ENCODE assay signal across 8 mouse cellular contexts in the genomic region with DNA sequence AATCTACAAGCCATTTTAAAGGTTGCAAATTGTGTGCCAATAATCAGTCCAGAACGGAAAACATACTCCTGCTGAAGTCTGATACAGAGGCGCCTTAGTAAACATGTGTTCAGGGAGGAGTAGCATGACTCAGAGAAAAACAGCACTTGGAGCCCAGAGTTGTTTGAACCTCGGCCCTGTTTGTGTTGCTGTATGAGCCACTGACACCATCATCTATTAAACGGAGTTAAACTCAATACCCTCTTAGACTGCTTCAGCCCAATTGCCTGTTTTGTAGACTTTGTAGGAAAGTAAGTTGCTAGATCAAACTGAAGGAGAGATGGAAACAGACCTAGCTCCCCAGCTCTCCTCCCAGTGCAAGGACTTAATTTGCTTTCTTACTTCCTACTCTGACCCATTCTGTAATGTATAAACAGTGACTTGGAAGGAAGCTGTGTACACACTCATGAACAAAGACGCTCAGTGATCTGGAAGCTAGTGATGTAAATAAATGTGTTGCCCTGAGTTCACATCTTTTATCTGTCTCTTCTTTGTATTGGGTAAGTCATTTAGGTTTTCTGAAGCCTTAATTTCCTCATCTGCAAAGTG. TPM values are rescaled to one million over a fixed set of nuclear protein-coding genes. Genes with fewer than 3 reads are reported as not detected.
A peak's percentile ranks its signal among the peaks of the same experiment; 100 is the strongest.
DNase-seq lines count a peak whose midpoint lies in the region; ATAC-seq and TF ChIP-seq lines count a peak whose summit lies in the region.

No protein-coding gene starts in this region.

- peaks cover 6% of the 10 kb centered on the region for H3K4me1 ChIP-seq in heart, adult 2 months (ENCODE audit: control insufficient read depth, insufficient read depth, low read length)
- peaks cover 0 to 10% of the 10 kb centered on the region in 2 experiments; a peak in 2 of 4 replicates for H3K4me1 ChIP-seq in CH12.LX (ENCODE audit: control insufficient read depth in 1 of 2, insufficient read depth in 2 of 2)
- H3K4me1 ChIP-seq in intestine, embryonic 16.5 days (ENCODE audit: control insufficient read depth, insufficient read depth, low read length): peaks cover 11% of the 10 kb centered on the region
- peaks cover 18% of the 10 kb centered on the region for H3K4me1 ChIP-seq in midbrain, embryonic 10.5 days

- TF ChIP-seq EP300 in heart, adult 2 months (IDR thresholded peaks at IDR 0.05; ENCODE audit: insufficient read depth, low read depth, low read length): no peak
- TF ChIP-seq EP300 in CH12.LX (IDR thresholded peaks at IDR 0.05; ENCODE audit: low read length): no peak

- peak; percentile 76 for ATAC-seq in erythroblast, adult 5-6 weeks (replicated peaks; ENCODE audit: low FRiP score, poor library complexity, severe bottlenecking)
- ATAC-seq in intestine, embryonic 16.5 days: peak; percentile 41

- H3K4me2 ChIP-seq in CH12.LX (ENCODE audit: insufficient read depth, low read depth, poor library complexity, severe bottlenecking): peak overlapping the region; percentile 48
- peak overlapping the region; percentile 81 for H3K4me2 ChIP-seq in intestine, embryonic 16.5 days (ENCODE audit: low read depth, low read length)

- whole genome bisulfite sequencing in heart, adult 2 months: 10% methylated on average over 5 of the region's 5 CpGs
- WGBS in intestine, embryonic 16.5 days: 10% methylated on average over 5 of the region's 5 CpGs
- 31% methylated on average over 5 of the region's 5 CpGs for WGBS in midbrain, embryonic 10.5 days

- H3K27me3 ChIP-seq in heart, adult 2 months (ENCODE audit: control insufficient read depth, insufficient read depth, low read length): no peaks in the 10 kb centered on the region
- H3K27me3 ChIP-seq in CH12.LX (replicated peaks): no peaks in the 10 kb centered on the region
- H3K27me3 ChIP-seq in intestine, embryonic 16.5 days (replicated peaks; ENCODE audit: control insufficient read depth, insufficient read depth, low read length): no peaks in the 10 kb centered on the region
- no peaks in the 10 kb centered on the region for H3K27me3 ChIP-seq in midbrain, embryonic 10.5 days (ENCODE audit: low read depth, poor library complexity, severe bottlenecking)

- peaks cover 14% of the 10 kb centered on the region for H3K36me3 ChIP-seq in heart, adult 2 months (ENCODE audit: control insufficient read depth, insufficient read depth, low read length)
- peaks cover 0 to 14% of the 10 kb centered on the region in 2 experiments for H3K36me3 ChIP-seq in CH12.LX (replicated peaks in 1 of 2; ENCODE audit: control insufficient read depth in 1 of 2, insufficient read depth in 1 of 2, low read length in 1 of 2)
- no peaks in the 10 kb centered on the region for H3K36me3 ChIP-seq in intestine, embryonic 16.5 days (ENCODE audit: control insufficient read depth, insufficient read depth, low read length)
- 0 out of 2 replicates have a peak, but pooled peaks cover 6% of the 10 kb centered on the region for H3K36me3 ChIP-seq in midbrain, embryonic 10.5 days

- intact Hi-C loops in heart, adult 2 months (cut with DNase I): loop anchor here (10.0 kb wide), 1 partner anchor 825 kb away; the partner anchor contains the start of genes Pgm3 and Rwdd2a
- intact Hi-C loops in left cerebral cortex, postnatal 36 days (cut with DNase I): no loop called here

- H3K4me3 ChIP-seq in heart, adult 2 months: peak overlapping the region; percentile 77
- peak overlapping the region; percentile 61 to 89 (median 84) for H3K4me3 ChIP-seq in CH12.LX (replicated peaks in 1 of 3; ENCODE audit: low read depth in 2 of 3, low read length in 2 of 3, poor library complexity in 1 of 3)
- peak overlapping the region; percentile 97 for H3K4me3 ChIP-seq in intestine, embryonic 16.5 days (ENCODE audit: low read length)
- H3K4me3 ChIP-seq in midbrain, embryonic 10.5 days: peak overlapping the region; percentile 96

- H3K27ac ChIP-seq in heart, adult 2 months: peak overlapping the region; percentile 97
- peak overlapping the region; percentile 49; the same call in 1 of the 2 replicates for H3K27ac ChIP-seq in CH12.LX (ENCODE audit: insufficient read depth, low read depth)
- H3K27ac ChIP-seq in intestine, embryonic 16.5 days (ENCODE audit: low read length): peak overlapping the region; percentile 99
- H3K27ac ChIP-seq in midbrain, embryonic 10.5 days (replicated peaks): peak overlapping the region; percentile 100

- no peak for TF ChIP-seq RAD21 in CH12.LX (IDR thresholded peaks at IDR 0.05; ENCODE audit: low read depth, low read length)

- no peaks in the 10 kb centered on the region; the same call in 1 of the 2 replicates for H3K79me2 ChIP-seq in heart, adult 2 months (replicated peaks; ENCODE audit: control insufficient read depth, insufficient read depth, low read length)
- peaks cover 24% of the 10 kb centered on the region for H3K79me2 ChIP-seq in CH12.LX (replicated peaks; ENCODE audit: control insufficient read depth, extremely low read depth, insufficient read depth, poor library complexity, severe bottlenecking)

- in situ Hi-C loops in CH12.LX (cut with MboI; ENCODE audit: low pct_ligation_motif_present, low pct_unique_long_range_greater_than_20kb, low sequenced_read_pairs): loop anchor here (25.0 kb wide), 1 partner anchor 812 kb away; the partner anchor contains the start of genes Pgm3 and Rwdd2a

- no peak for TF ChIP-seq CTCF in heart, adult 2 months (IDR thresholded peaks at IDR 0.05)
- no peak for TF ChIP-seq CTCF in CH12.LX (conservative IDR thresholded peaks at IDR 0.05 in 1 of 2, IDR thresholded peaks at IDR 0.05 in 1 of 2; ENCODE audit: low read depth in 2 of 2, low read length in 2 of 2)

- peak overlapping the region; percentile 65 for H3K9ac ChIP-seq in heart, adult 2 months (ENCODE audit: low read depth, low read length)
- H3K9ac ChIP-seq in CH12.LX (ENCODE audit: insufficient read depth, low read depth): peak overlapping the region; percentile 93
- H3K9ac ChIP-seq in intestine, embryonic 16.5 days (ENCODE audit: low read depth, low read length): peak overlapping the region; percentile 99

- TF ChIP-seq POLR2A in heart, adult 2 months (IDR thresholded peaks at IDR 0.05; ENCODE audit: insufficient read depth, low read depth, low read length): no peak
- TF ChIP-seq POLR2A in CH12.LX (IDR thresholded peaks at IDR 0.05; ENCODE audit: low read depth, low read length): no peak

- dilution Hi-C loops in CH12.LX (cut with MboI; ENCODE audit: extremely low pct_ligation_motif_present, extremely low pct_unique_long_range_greater_than_20kb, low sequenced_read_pairs): no loop called here

- no peak for DNase-seq in heart, adult 2 months
- DNase-seq in heart, adult 11 months: no peak
- DNase-seq in CH12.LX (ENCODE audit: extremely low read depth): no peak
- no peak for DNase-seq in midbrain, embryonic 10.5 days (ENCODE audit: low spot score)
- DNase-seq in left cerebral cortex, postnatal 36 days (ENCODE audit: low spot score in 2 of 2): no peak
- no peak for DNase-seq in layer of hippocampus, adult 18-20 months (ENCODE audit: low spot score in 2 of 2)

- H3K9me3 ChIP-seq in CH12.LX (replicated peaks; ENCODE audit: low read length): peaks cover 4% of the 10 kb centered on the region
- H3K9me3 ChIP-seq in intestine, embryonic 16.5 days (ENCODE audit: control insufficient read depth, low read length): no peaks in the 10 kb centered on the region
- H3K9me3 ChIP-seq in midbrain, embryonic 10.5 days (replicated peaks): no peaks in the 10 kb centered on the region

TF ChIP-seq in CH12.LX, 34 proteins besides CTCF, POLR2A, EP300 and RAD21:
- TF ChIP-seq MAZ (IDR thresholded peaks at IDR 0.05; ENCODE audit: low read depth, low read length) (0 out of 2 replicates have a peak, but pooled peaks have one; percentile 29), GABPA (IDR thresholded peaks at IDR 0.05; ENCODE audit: insufficient replicate concordance, low read depth, low read length) (no peak), MYC (IDR thresholded peaks at IDR 0.05; ENCODE audit: low read depth, low read length) (peak; percentile 86), E2F4 (IDR thresholded peaks at IDR 0.05; ENCODE audit: insufficient replicate concordance, low read depth, low read length) (0 out of 2 replicates have a peak, but pooled peaks have one; percentile 25), MAX (IDR thresholded peaks at IDR 0.05; ENCODE audit: low read length) (peak; percentile 48), USF2 (conservative IDR thresholded peaks at IDR 0.05; ENCODE audit: low read depth, low read length) (no peak), PAX5 (IDR thresholded peaks at IDR 0.05; ENCODE audit: low read length) (no peak), MXI1 (IDR thresholded peaks at IDR 0.05; ENCODE audit: low read depth, low read length) (0 out of 2 replicates have a peak, but pooled peaks have one; percentile 31), NELFE (IDR thresholded peaks at IDR 0.05; ENCODE audit: low read depth, low read length) (no peak), TBP (conservative IDR thresholded peaks at IDR 0.05; ENCODE audit: low read depth, low read length) (0 out of 2 replicates have a peak, but pooled peaks have one; percentile 33)

RNA-seq across cellular contexts. Expression of gene Ibtk, which starts 0.9 kb away (rescaled TPM):
- 10 to 100 TPM; 31.7 to 35.5 TPM for total RNA-seq in heart, adult 2 months (2021)
- polyA plus RNA-seq in heart, adult 2 months (2012; rRNA removed): 6.0 and 13.6 TPM in 2 replicates
- 32.7 and 34.2 TPM in 2 replicates for total RNA-seq in CH12.LX (2012; rRNA removed)
- total RNA-seq in CH12.LX (2014; rRNA removed): 40.6 and 44.2 TPM in 2 replicates
- 37.8 and 41.3 TPM in 2 replicates for polyA plus RNA-seq in CH12.LX (2012; ENCODE audit: insufficient read length, low read depth)
- total RNA-seq in erythroblast, adult 5-6 weeks (2015; ENCODE audit: low replicate concordance): 304 and 341 TPM in 2 replicates
- total RNA-seq in erythroblast, adult 5-6 weeks (2017; ENCODE audit: low replicate concordance): 745 and 858 TPM in 2 replicates
- 21.3 and 23.3 TPM in 2 replicates for polyA plus RNA-seq in intestine, embryonic 16.5 days (2015; fragmentation: Nextera tagmentation; extraction: Ambion mirVana)
- polyA plus RNA-seq in midbrain, embryonic 10.5 days (2016; fragmentation: Nextera tagmentation; extraction: Ambion mirVana): 31.5 and 36.0 TPM in 2 replicates
- 10 to 100 TPM; 18.1 to 26.2 TPM for total RNA-seq in left cerebral cortex, postnatal 36 days (2021)
- total RNA-seq in layer of hippocampus, adult 18-20 months (2021): 10 to 100 TPM; 21.8 to 22.9 TPM

Comparison
In these comparisons a context has a peak if more than half of its experiments do, and no peak if none do; other contexts are left out.
1. H3K27ac ChIP-seq: peak in every context shown above with its lines; median percentile 100 in midbrain, embryonic 10.5 days; 99 in intestine, embryonic 16.5 days; 97 in heart, adult 2 months; 49 in CH12.LX.
2. RNA of gene Ibtk, which starts 0.9 kb away (total RNA-seq): 304 to 858 TPM in erythroblast, adult 5-6 weeks; 32.7 to 44.2 TPM in CH12.LX, 31.7 to 35.5 TPM in heart, adult 2 months, 18.1 to 26.2 TPM in left cerebral cortex, postnatal 36 days and 21.8 to 22.9 TPM in layer of hippocampus, adult 18-20 months; every median in the first group is over 4 times any median in the second.
3. Peak in every context shown above with its lines, with median percentiles within 50 percentile points of each other: H3K4me3 ChIP-seq and H3K9ac ChIP-seq.